Mouse (Mus musculus): Measurements from ENCODE around the gene Ppm1g. TPM values are rescaled to one million over a fixed set of nuclear protein-coding genes. Genes with fewer than 3 reads are reported as not detected.

Gene Ppm1g
- polyA plus RNA-seq, 1 experiment from 2014 or later: 102 TPM

DNA sequence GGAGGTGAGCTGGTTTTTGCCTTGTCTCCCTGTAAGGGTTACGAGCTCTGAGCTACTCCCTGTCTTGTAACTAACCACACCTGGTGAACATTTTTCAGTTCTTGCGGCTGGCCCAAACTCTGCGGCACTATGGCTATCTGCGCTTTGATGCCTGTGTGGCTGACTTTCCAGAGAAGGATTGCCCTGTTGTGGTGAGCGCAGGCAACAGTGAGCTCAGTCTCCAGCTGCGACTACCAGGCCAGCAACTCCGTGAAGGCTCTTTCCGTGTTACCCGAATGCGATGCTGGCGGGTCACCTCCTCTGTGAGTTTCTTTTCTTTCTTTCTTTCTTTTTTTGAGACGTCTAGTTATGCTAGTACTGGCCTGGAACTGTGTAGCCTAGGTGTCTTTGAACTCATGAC is 23.4 kb downstream of the Ppm1g start:
- ATAC-seq (ENCODE audit: low read depth): no peak
- Histone ChIP-seq H3K4me2 (ENCODE audit: low read depth, low read length) (no peak overlapping the region), H3K36me3 (ENCODE audit: control insufficient read depth, insufficient read depth, low read length) (peaks cover 67% of the 10 kb centered on the region)

DNA sequence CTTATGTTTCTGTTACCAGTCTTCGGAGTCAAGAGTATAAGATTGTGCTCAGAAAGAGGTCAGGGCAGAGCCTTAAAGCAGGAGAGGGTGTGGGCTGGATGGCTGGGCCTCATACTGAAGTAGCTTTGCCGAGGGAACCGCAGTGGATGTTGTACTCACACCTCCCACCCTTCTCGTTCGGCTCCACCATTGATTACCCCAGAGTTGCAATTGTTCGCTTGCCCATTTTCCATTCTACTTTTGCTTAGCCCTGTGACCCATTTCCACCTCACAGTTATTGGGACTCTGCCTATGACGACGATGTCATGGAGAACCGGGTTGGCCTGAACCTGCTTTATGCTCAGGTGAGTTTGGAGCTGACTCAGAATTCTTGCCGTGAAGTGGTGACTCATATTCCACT is 24.3 kb downstream of the Ppm1g start:
- peaks cover 68% of the 10 kb centered on the region for H3K36me3 ChIP-seq (ENCODE audit: control insufficient read depth, insufficient read depth, low read length)
- DNase-seq (ENCODE audit: low spot score): no peak

More for the DNA sequence above, 23.4 kb downstream of the Ppm1g start:
- H3K4me1 ChIP-seq (ENCODE audit: control insufficient read depth, insufficient read depth, low read length): peaks cover 5% of the 10 kb centered on the region
- H3K9ac ChIP-seq (ENCODE audit: low read depth, low read length): no peak overlapping the region
- WGBS: 94% methylated on average over 12 of the region's 12 CpGs
- H3K9me3 ChIP-seq (ENCODE audit: control insufficient read depth, low read length): peaks cover 5% of the 10 kb centered on the region
- DNase-seq (ENCODE audit: low spot score): no peak
- H3K27me3 ChIP-seq (replicated peaks; ENCODE audit: control insufficient read depth, insufficient read depth, low read length): no peaks in the 10 kb centered on the region
- no peak overlapping the region for H3K4me3 ChIP-seq (ENCODE audit: low read depth, low read length)
- H3K27ac ChIP-seq (replicated peaks; ENCODE audit: low read depth, low read length): no peak overlapping the region

DNA sequence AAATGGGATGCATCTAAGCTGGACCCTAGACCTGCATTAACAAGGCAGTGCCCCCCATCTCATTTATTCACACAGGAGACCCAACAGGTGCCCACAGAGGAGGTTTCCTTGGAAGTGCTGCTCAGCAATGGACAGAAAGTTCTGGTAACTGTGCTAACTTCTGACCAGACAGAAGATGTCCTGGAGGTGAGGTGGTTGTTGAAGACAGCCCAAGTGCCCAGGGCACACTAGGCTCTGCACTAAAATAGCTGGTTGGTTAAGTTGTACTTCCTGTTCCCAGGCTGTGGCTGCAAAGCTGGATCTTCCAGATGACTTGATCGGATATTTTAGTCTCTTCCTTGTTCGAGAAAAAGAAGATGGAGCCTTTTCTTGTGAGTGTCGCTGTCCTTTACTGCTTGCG is 24.8 kb downstream of the Ppm1g start:
- peaks cover 73% of the 10 kb centered on the region for H3K36me3 ChIP-seq (ENCODE audit: control insufficient read depth, insufficient read depth, low read length)
- WGBS: 94% methylated on average over 4 of the region's 4 CpGs
- no peak overlapping the region for H3K4me2 ChIP-seq (ENCODE audit: low read depth, low read length)
- DNase-seq (ENCODE audit: low spot score) (no peak), ATAC-seq (ENCODE audit: low read depth) (no peak)
- H3K9me3 ChIP-seq (ENCODE audit: control insufficient read depth, low read length): peaks cover 5% of the 10 kb centered on the region
- H3K27me3 ChIP-seq (replicated peaks; ENCODE audit: control insufficient read depth, insufficient read depth, low read length): no peaks in the 10 kb centered on the region
- H3K4me3 ChIP-seq (ENCODE audit: low read depth, low read length): no peak overlapping the region
- no peak overlapping the region for H3K27ac ChIP-seq (replicated peaks; ENCODE audit: low read depth, low read length)
- H3K9ac ChIP-seq (ENCODE audit: low read depth, low read length): no peak overlapping the region
- H3K4me1 ChIP-seq (ENCODE audit: control insufficient read depth, insufficient read depth, low read length): peaks cover 9% of the 10 kb centered on the region

More for the DNA sequence above, 24.3 kb downstream of the Ppm1g start:
- H3K4me2 ChIP-seq (ENCODE audit: low read depth, low read length): no peak overlapping the region
- no peak overlapping the region for H3K4me3 ChIP-seq (ENCODE audit: low read depth, low read length)
- no peak overlapping the region for H3K27ac ChIP-seq (replicated peaks; ENCODE audit: low read depth, low read length)
- no peaks in the 10 kb centered on the region for H3K27me3 ChIP-seq (replicated peaks; ENCODE audit: control insufficient read depth, insufficient read depth, low read length)
- WGBS: 92% methylated on average over 10 of the region's 10 CpGs
- peaks cover 5% of the 10 kb centered on the region for H3K9me3 ChIP-seq (ENCODE audit: control insufficient read depth, low read length)
- no peak for ATAC-seq (ENCODE audit: low read depth)
- no peak overlapping the region for H3K9ac ChIP-seq (ENCODE audit: low read depth, low read length)
- H3K4me1 ChIP-seq (ENCODE audit: control insufficient read depth, insufficient read depth, low read length): peaks cover 9% of the 10 kb centered on the region

DNA sequence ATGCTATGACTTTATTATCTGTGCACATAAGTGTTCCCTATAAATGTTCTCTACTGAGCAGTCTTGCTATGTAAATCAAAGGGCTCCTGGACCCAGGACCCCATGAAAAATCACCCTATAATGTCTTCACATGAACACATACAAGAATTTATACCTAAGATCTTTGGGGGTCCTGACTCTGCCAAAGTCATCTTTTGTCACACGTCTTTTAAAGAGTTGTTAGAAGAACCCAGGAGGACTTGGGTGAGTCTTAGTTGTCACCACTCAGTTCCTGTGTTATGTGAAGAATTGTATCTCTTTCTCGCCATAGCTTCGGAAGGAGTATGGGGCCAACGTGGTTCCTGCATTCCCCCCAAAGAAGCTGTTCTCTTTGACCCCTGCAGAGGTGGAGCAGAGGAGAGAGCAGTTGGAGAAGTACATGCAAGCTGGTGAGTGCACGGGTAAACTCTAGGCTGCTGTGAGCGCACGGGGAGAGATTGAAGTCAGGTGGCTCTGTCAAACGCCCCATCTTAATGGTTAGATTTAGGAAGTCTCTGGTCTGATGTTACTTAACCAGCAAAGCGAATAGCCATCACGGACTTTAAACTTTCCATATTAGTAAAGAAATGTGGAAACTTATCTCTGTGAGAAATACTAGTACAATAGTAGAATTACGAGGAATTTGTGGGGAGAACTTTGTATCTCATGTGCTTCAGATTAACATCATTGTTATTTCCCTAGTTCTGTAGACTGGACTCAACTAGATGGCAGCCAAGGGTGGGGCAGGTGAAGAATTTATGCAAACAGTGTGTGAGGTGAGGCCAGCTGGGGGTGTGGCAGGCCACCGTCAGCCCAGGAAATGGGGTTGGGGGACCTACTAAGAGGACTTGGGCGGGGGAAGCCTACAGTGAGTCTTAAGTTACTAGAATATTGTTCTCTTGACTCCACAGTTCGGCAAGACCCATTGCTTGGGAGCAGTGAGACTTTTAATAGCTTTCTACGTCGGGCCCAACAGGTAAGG is 25.7 kb downstream of the Ppm1g start:
- DNase-seq (ENCODE audit: low spot score): no peak
- Histone ChIP-seq H3K4me3 (ENCODE audit: low read depth, low read length) (peak overlapping the region; percentile 86), H3K27me3 (replicated peaks; ENCODE audit: control insufficient read depth, insufficient read depth, low read length) (no peaks in the 10 kb centered on the region), H3K27ac (replicated peaks; ENCODE audit: low read depth, low read length) (no peak overlapping the region), H3K9ac (ENCODE audit: low read depth, low read length) (peak overlapping the region; percentile 87; the same call in 1 of the 2 replicates), H3K4me1 (ENCODE audit: control insufficient read depth, insufficient read depth, low read length) (peaks cover 9% of the 10 kb centered on the region), H3K36me3 (ENCODE audit: control insufficient read depth, insufficient read depth, low read length) (peaks cover 74% of the 10 kb centered on the region), H3K4me2 (ENCODE audit: low read depth, low read length) (peak overlapping the region; percentile 92), H3K9me3 (ENCODE audit: control insufficient read depth, low read length) (no peaks in the 10 kb centered on the region)
- WGBS: 91% methylated on average over 16 of the region's 16 CpGs
- no peak for ATAC-seq (ENCODE audit: low read depth)

DNA sequence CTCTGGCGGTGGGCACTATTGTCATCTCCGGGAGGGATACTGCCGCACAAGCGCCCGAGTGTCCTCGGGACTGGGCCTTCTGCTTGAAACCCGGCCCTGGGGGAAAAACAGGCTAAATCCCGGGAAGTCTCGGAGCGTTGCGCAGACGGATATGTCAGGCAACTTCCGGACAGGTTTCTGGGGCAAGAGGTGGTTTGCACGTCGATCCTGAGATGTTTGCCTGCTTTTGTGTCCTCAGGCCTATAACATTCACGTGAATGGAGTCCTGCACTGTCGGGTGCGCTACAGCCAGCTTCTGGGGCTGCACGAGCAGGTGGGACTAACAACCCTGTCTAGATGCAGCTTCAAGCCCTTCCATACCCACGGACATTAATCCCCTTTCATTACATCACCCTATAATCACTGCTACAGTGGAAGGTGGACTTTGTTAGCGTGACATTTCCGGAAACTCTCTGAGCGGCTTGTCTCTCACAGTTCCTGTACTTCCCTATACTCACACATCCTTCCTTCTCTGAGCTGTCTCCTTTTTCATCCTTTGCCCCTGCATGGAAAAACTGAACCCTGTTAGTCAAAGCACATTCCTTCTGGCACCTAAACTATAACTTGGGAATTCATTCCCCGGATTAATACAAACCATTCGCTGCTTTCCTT is 26.7 kb downstream of the Ppm1g start:
- Histone ChIP-seq H3K9ac (ENCODE audit: low read depth, low read length) (peak overlapping the region; percentile 87), H3K27me3 (replicated peaks; ENCODE audit: control insufficient read depth, insufficient read depth, low read length) (no peaks in the 10 kb centered on the region), H3K36me3 (ENCODE audit: control insufficient read depth, insufficient read depth, low read length) (peaks cover 73% of the 10 kb centered on the region), H3K4me1 (ENCODE audit: control insufficient read depth, insufficient read depth, low read length) (peaks cover 9% of the 10 kb centered on the region), H3K9me3 (ENCODE audit: control insufficient read depth, low read length) (no peaks in the 10 kb centered on the region), H3K4me2 (ENCODE audit: low read depth, low read length) (peak overlapping the region; percentile 92), H3K4me3 (ENCODE audit: low read depth, low read length) (peak overlapping the region; percentile 86), H3K27ac (replicated peaks; ENCODE audit: low read depth, low read length) (peak overlapping the region; percentile 87)
- ATAC-seq (ENCODE audit: low read depth) (no peak), DNase-seq (ENCODE audit: low spot score) (peak; percentile 6)
- 10% methylated on average over 25 of the region's 25 CpGs for WGBS

DNA sequence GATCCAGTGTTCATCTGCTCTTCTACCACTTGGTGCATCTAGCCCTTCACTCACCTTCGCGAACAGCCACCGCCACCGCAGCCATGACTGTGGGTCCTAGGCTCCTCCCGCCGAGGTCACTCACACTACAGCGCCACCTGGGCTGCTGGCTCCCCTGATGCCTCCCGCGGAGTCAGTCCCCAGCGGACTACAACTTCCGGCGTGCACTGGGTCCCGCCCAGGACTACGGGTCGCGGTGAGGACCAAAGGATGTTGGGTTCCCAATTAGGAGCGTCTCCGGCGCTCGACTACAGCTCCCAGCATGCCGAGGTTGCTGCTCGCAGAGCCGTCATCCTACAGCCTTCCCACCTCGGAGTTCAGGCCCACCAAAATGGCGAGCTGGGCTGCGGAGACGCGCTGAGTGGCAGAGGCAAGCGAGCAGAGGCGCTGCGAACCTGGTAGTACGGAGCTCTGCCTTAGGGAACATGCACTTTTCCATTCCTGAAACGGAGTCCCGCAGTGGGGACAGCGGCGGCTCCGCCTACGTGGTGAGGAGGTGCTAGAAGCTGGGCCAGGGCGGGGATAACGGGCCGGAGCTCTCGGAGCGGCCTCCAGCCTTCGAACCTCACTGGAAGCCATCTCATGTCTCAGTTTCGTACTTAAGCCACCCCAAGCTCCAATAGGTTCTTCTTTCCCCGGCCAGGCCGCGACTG is 27.4 kb downstream of the Ppm1g start, which contains the start of the genes Snx17 and Eif2b4:
Gene Snx17 (plus strand): TSS at position 289 of the 692 bp plus-strand sequence.
Gene Eif2b4 (minus strand): TSS at position 492 of the 692 bp plus-strand sequence.
- Histone ChIP-seq H3K9ac (ENCODE audit: low read depth, low read length) (peak within 1 kb of the TSS; percentile 87), H3K27ac (replicated peaks; ENCODE audit: low read depth, low read length) (peak within 1 kb of the TSS; percentile 87), H3K9me3 (ENCODE audit: control insufficient read depth, low read length) (no peaks in the 10 kb centered on the region), H3K4me3 (ENCODE audit: low read depth, low read length) (peak within 1 kb of the TSS; percentile 86), H3K27me3 (replicated peaks; ENCODE audit: control insufficient read depth, insufficient read depth, low read length) (no peaks in the 10 kb centered on the region), H3K4me1 (ENCODE audit: control insufficient read depth, insufficient read depth, low read length) (peaks cover 9% of the 10 kb centered on the region), H3K4me2 (ENCODE audit: low read depth, low read length) (peak within 1 kb of the TSS; percentile 92), H3K36me3 (ENCODE audit: control insufficient read depth, insufficient read depth, low read length) (peaks cover 73% of the 10 kb centered on the region)
- WGBS: under 1% methylated on average over 32 of the region's 48 CpGs
- ATAC-seq (ENCODE audit: low read depth) (peak; percentile 98), DNase-seq (ENCODE audit: low spot score) (peak; percentile 99)

DNA sequence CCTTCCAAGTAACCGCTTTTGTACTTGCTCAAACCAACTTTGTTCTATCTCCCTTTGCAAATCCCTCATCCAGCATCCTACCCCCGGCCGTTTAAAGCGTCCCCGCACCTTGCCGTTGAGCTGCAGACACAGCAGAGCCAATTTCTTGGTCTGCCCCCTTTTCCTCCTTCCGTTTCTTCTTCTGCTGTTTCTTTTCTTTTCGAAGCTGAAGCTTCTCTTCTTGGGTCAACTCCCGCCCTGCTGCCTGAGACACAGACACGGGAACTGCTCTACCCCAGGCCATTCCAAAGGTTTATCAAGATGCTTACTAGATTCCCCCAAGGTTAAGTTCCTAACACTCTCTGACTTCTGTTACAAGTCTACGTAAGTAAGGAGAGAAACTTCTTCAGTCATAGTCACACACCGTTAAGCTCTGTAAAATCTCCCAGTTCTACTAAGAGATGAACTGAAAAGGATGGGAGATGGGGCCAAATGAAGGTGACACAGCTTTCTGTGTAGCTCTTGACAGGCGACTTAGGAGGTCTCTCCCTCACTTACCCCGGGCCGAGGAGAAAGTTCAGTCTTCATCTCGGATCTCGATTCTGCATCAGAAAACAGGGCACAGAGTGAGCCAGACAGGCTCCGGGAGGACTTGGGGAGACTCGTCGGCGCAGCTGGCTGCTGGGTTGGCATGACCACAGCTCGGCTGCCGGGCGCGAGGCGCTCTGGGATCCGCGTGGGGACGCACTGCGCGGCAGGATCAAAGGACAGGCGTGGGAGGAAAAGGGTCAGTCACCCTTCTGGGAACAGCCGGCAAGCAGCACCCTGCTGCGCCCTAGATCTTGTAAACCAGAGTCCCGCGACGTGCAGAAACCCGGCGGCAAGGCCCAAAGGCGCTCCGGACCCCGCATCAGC is 28.2 kb downstream of the Ppm1g start:
- Histone ChIP-seq H3K9me3 (ENCODE audit: control insufficient read depth, low read length) (no peaks in the 10 kb centered on the region), H3K27ac (replicated peaks; ENCODE audit: low read depth, low read length) (peak overlapping the region; percentile 75), H3K27me3 (replicated peaks; ENCODE audit: control insufficient read depth, insufficient read depth, low read length) (no peaks in the 10 kb centered on the region), H3K4me1 (ENCODE audit: control insufficient read depth, insufficient read depth, low read length) (peaks cover 9% of the 10 kb centered on the region), H3K4me3 (ENCODE audit: low read depth, low read length) (peak overlapping the region; percentile 86), H3K4me2 (ENCODE audit: low read depth, low read length) (peak overlapping the region; percentile 75), H3K36me3 (ENCODE audit: control insufficient read depth, insufficient read depth, low read length) (peaks cover 73% of the 10 kb centered on the region), H3K9ac (ENCODE audit: low read depth, low read length) (peak overlapping the region; percentile 87)
- 20% methylated on average over 30 of the region's 42 CpGs for WGBS
- ATAC-seq (ENCODE audit: low read depth): peak; percentile 56
- DNase-seq (ENCODE audit: low spot score): peak; percentile 78
